18 mouse cellular contexts compared by ENCODE assay signal in genomic region chr5:103719131-103719530, GRCm38 (mm10). TPM values are rescaled to one million over a fixed set of nuclear protein-coding genes. Genes with fewer than 3 reads are reported as not detected.
DNase-seq lines count a peak whose midpoint lies in the region; ATAC-seq and TF ChIP-seq lines count a peak whose summit lies in the region.
"Had no signal": no experiment of that assay in that cellular context is flagged by ENCODE, and none has a peak within 500 bp of the region (broad histone marks: within the 10 kb centered on the region; RNA-seq: fewer than 3 reads in every experiment).

No protein-coding gene starts in this region.

- ATAC-seq in kidney, embryonic 14.5 days (ENCODE audit: low FRiP score, low TSS enrichment) = peak; percentile 62; the same call in 1 of the 2 replicates
- peak; percentile 68 for ATAC-seq in megakaryocyte, adult 5-6 weeks (ENCODE audit: poor library complexity, severe bottlenecking)
- no peak for ATAC-seq in intestine, postnatal 0 days
- ATAC-seq: forebrain, embryonic 16.5 days had no signal

- no peak for TF ChIP-seq CTCF in intestine, postnatal 0 days (IDR thresholded peaks at IDR 0.05; ENCODE audit: low read depth)

- H3K4me1 ChIP-seq in kidney, embryonic 14.5 days (ENCODE audit: control insufficient read depth, insufficient read depth, low read length) = no peaks in the 10 kb centered on the region
- H3K4me1 ChIP-seq in intestine, postnatal 0 days (replicated peaks; ENCODE audit: control insufficient read depth, insufficient read depth, low read length) = no peaks in the 10 kb centered on the region
- H3K4me1 ChIP-seq: heart, embryonic 12.5 days had no signal

- no peak overlapping the region for H3K4me3 ChIP-seq in kidney, embryonic 14.5 days (ENCODE audit: low read length)
- H3K4me3 ChIP-seq in intestine, postnatal 0 days (ENCODE audit: low read depth, low read length) = no peak overlapping the region
- H3K4me3 ChIP-seq: embryonic facial prominence, embryonic 13.5 days; forebrain, embryonic 12.5 days; heart, embryonic 12.5 days; hindbrain, embryonic 10.5 days had no signal

- H3K36me3 ChIP-seq in kidney, embryonic 14.5 days (ENCODE audit: control insufficient read depth, insufficient read depth, low read length) = no peaks in the 10 kb centered on the region
- H3K36me3 ChIP-seq in intestine, postnatal 0 days (ENCODE audit: control insufficient read depth, insufficient read depth) = no peaks in the 10 kb centered on the region
- H3K36me3 ChIP-seq: embryonic facial prominence, embryonic 13.5 days; forebrain, embryonic 12.5 days; heart, embryonic 12.5 days; hindbrain, embryonic 10.5 days had no signal

- no peak overlapping the region for H3K27ac ChIP-seq in kidney, embryonic 14.5 days (ENCODE audit: low read depth, low read length)
- H3K27ac ChIP-seq in intestine, postnatal 0 days (ENCODE audit: low read depth, low read length) = no peak overlapping the region
- H3K27ac ChIP-seq: embryonic facial prominence, embryonic 13.5 days; forebrain, embryonic 12.5 days; hindbrain, embryonic 10.5 days; hindbrain, embryonic 14.5 days had no signal

- no peak overlapping the region for H3K9ac ChIP-seq in kidney, embryonic 14.5 days (ENCODE audit: low read depth, low read length)
- no peak overlapping the region for H3K9ac ChIP-seq in intestine, postnatal 0 days (ENCODE audit: low read depth, low read length)
- H3K9ac ChIP-seq: embryonic facial prominence, embryonic 13.5 days; forebrain, embryonic 12.5 days; heart, embryonic 12.5 days; hindbrain, embryonic 14.5 days had no signal

- 9% methylated on average over 6 of the region's 6 CpGs for WGBS in kidney, embryonic 14.5 days
- 44% methylated on average over 6 of the region's 6 CpGs for WGBS in intestine, postnatal 0 days

- H3K27me3 ChIP-seq in kidney, embryonic 14.5 days (ENCODE audit: control insufficient read depth, insufficient read depth, low read length) = no peaks in the 10 kb centered on the region; the same call in 1 of the 2 replicates
- H3K27me3 ChIP-seq in intestine, postnatal 0 days (replicated peaks; ENCODE audit: control insufficient read depth, insufficient read depth, low read length) = no peaks in the 10 kb centered on the region
- H3K27me3 ChIP-seq: embryonic facial prominence, embryonic 13.5 days; forebrain, embryonic 12.5 days; heart, embryonic 12.5 days had no signal

- H3K9me3 ChIP-seq in kidney, embryonic 14.5 days (ENCODE audit: control insufficient read depth, low read length) = no peaks in the 10 kb centered on the region
- no peaks in the 10 kb centered on the region for H3K9me3 ChIP-seq in intestine, postnatal 0 days (ENCODE audit: control insufficient read depth)
- H3K9me3 ChIP-seq: embryonic facial prominence, embryonic 13.5 days; forebrain, embryonic 12.5 days; heart, embryonic 12.5 days; hindbrain, embryonic 10.5 days had no signal

- DNase-seq in kidney, postnatal 10 days = no peak
- DNase-seq in 416B (ENCODE audit: low read depth) (peak; percentile 56), MEL-GATA-1-ER (ENCODE audit: extremely low read depth, low read depth) (peak; percentile 55)
- no peak for DNase-seq in urinary bladder, postnatal 10 days (ENCODE audit: low spot score)
- no peak for DNase-seq in retina, postnatal 1 day
- DNase-seq: adrenal gland, postnatal 14 days; cerebellum, adult 2 months; cerebellum, postnatal 10 days; gastrocnemius, postnatal 25 days had no signal

- no peak overlapping the region for H3K4me2 ChIP-seq in kidney, embryonic 14.5 days (replicated peaks; ENCODE audit: low read depth, low read length)
- H3K4me2 ChIP-seq in intestine, postnatal 0 days (replicated peaks; ENCODE audit: low read depth) = no peak overlapping the region
- H3K4me2 ChIP-seq: embryonic facial prominence, embryonic 13.5 days; forebrain, embryonic 12.5 days; heart, embryonic 12.5 days; hindbrain, embryonic 14.5 days had no signal

RNA-seq across cellular contexts. Expression of gene Aff1, which starts 27.0 kb away (rescaled TPM):
- 7.5 and 14.4 TPM in 2 replicates for polyA plus RNA-seq in kidney, embryonic 14.5 days (2014; fragmentation: Nextera tagmentation; extraction: Ambion mirVana)
- 45.0 and 51.0 TPM in 2 replicates for total RNA-seq in megakaryocyte, adult 5-6 weeks (2015)
- 16.3 and 29.0 TPM in 2 replicates for total RNA-seq in megakaryocyte, adult 5-6 weeks (2017)
- 5.8 and 6.8 TPM in 2 replicates for polyA plus RNA-seq in intestine, postnatal 0 days (2015; fragmentation: Nextera tagmentation; extraction: Ambion mirVana)

Comparison
In these comparisons a context has a peak if more than half of its experiments do, and no peak if none do; other contexts are left out.
1. DNase-seq: peak in 416B (single experiment) and MEL-GATA-1-ER (single experiment); none in kidney, postnatal 10 days (single experiment), urinary bladder, postnatal 10 days (single experiment) and retina, postnatal 1 day (single experiment).